Mouse (Mus musculus) forebrain, postnatal 0 days (tissue): Measurements from ENCODE around the gene Rtl8a. TPM values are rescaled to one million over a fixed set of nuclear protein-coding genes. Genes with fewer than 3 reads are reported as not detected.
"Not testable (repeated sequence)": the region's sequence is repeated elsewhere in the genome, so short reads cannot be mapped to it uniquely, and the experiment has no call there.

Experiments
- ATAC-seq: fragments of 200-750 bp; cut with Nextera tagmentation; 2 replicates; pipeline ENCODE4 v1.8.0; 2017; ENCODE audit warnings: mild to moderate bottlenecking, moderate library complexity
- DNase-seq: peaks from one replicate; pipeline ENCODE4 v3.0.0-alpha.2; 2015
- H3K27ac ChIP-seq: fragments of 300-500 bp; sonication (generic); 2 replicates; pipeline ENCODE4 v1.5.1; 2014; ENCODE audit warnings: low read depth, mild to moderate bottlenecking, antibody characterized with exemption, low read length, moderate library complexity, mixed read lengths
- H3K27me3 ChIP-seq: fragments of 300-500 bp; sonication (generic); 2 replicates; pipeline ENCODE4 v1.6.1; 2014; ENCODE audit warnings: mild to moderate bottlenecking, low read length, mixed read lengths; ENCODE audit not compliant: insufficient read depth
- H3K36me3 ChIP-seq: fragments of 300-500 bp; sonication (generic); 2 replicates; pipeline ENCODE4 v1.6.1; 2014; ENCODE audit warnings: mild to moderate bottlenecking, moderate library complexity; ENCODE audit not compliant: insufficient read depth
- H3K4me1 ChIP-seq: fragments of 300-500 bp; sonication (generic); 2 replicates; pipeline ENCODE4 v1.6.1; 2014; ENCODE audit warnings: antibody characterized with exemption; ENCODE audit not compliant: insufficient read depth
- H3K4me2 ChIP-seq: fragments of 300-500 bp; sonication (generic); 2 replicates; pipeline ENCODE4 v1.6.1; 2014; ENCODE audit warnings: low read depth, mild to moderate bottlenecking, moderate library complexity
- H3K4me3 ChIP-seq: fragments of 300-500 bp; sonication (generic); 2 replicates; pipeline ENCODE4 v1.5.1; 2014; ENCODE audit warnings: low read depth, low read length, mixed read lengths
- H3K9ac ChIP-seq: fragments of 300-500 bp; sonication (generic); 2 replicates; pipeline ENCODE4 v1.6.1; 2014; ENCODE audit warnings: mild to moderate bottlenecking
- H3K9me3 ChIP-seq: fragments of 300-500 bp; sonication (generic); 2 replicates; pipeline ENCODE4 v1.6.1; 2016; ENCODE audit warnings: low read length
- CTCF ChIP-seq: sonication (generic); IDR thresholded peaks from 2 replicates; pipeline ENCODE4 v1.5.1; 2016; ENCODE audit warnings: antibody characterized with exemption, control low read depth, low read depth
- WGBS: fragments of 180-500 bp; shearing (Covaris S2); extraction: QIAGEN DNeasy Blood & Tissue Kit; methylation state at CpG from one replicate; pipeline ENCODE4 v1.1.7; 2014; 5-methylcytosine and 5-hydroxymethylcytosine counted together
- polyA plus RNA-seq: library from polyadenylated mRNA; unstranded; fragments of >200 nt; fragmentation: Nextera tagmentation; extraction: Ambion mirVana; gene quantifications from 2 replicates; pipeline ENCODE4 v1.2.1, GENCODE M21; 2015
- total RNA-seq: library from RNA; depleted of rRNA; stranded (reverse); fragments of >200 nt; gene quantifications from 2 replicates; pipeline ENCODE4 v1.2.3, GENCODE M21; 2014; rRNA removed

Gene Rtl8a
- total and polyA plus RNA-seq, 2 experiments from 2014 or later, result 168 to 238 TPM

- no peak overlapping the region for H3K4me3 ChIP-seq
- TF ChIP-seq CTCF, result peak; percentile 77
- H3K4me2 ChIP-seq, result no peak overlapping the region
- no peak overlapping the region for H3K27ac ChIP-seq
- no peak overlapping the region for H3K9ac ChIP-seq
- DNase-seq (peak; percentile 86), ATAC-seq (peak; percentile 17; the same call in 1 of the 2 replicates)
- no peaks in the 10 kb centered on the region for H3K27me3 ChIP-seq
- H3K9me3 ChIP-seq, result no peaks in the 10 kb centered on the region
- no peaks in the 10 kb centered on the region for H3K4me1 ChIP-seq
- H3K36me3 ChIP-seq, result no peaks in the 10 kb centered on the region
- 5% methylated on average over 3 of the region's 3 CpGs for WGBS
These were observed 32.9 kb downstream of the Rtl8a start for GRCm38 (mm10) chrX:53610571-53610970.

DNA sequence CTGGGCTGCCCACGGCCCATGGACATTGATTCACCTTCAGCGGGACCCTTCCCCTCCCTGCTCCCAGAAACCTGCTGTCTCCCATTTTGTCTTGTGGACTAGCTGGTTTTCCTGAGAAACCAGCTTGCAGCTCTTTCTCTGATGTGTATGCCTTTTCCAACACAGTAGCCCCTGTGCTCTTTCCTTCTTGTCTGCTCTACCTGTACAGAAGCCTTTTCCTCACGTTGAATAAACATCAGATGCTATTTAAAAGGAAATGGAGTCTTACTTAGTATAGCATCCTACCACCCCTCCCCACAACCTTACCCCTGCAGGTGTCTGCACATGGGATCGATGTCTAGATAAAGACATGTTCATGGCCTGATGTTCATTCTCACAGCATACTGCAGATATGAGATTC, 34.6 kb downstream of the Rtl8a start, which contains the start of gene Gm14597:
Gm14597 (minus strand) TSS at position 101 of the 400 bp plus-strand sequence.
- DNase-seq, ATAC-seq, H3K9me3 ChIP-seq, H3K27me3 ChIP-seq, H3K4me1 ChIP-seq, H3K36me3 ChIP-seq: not testable (repeated sequence)
- peak within 1 kb of the TSS; percentile 63 for H3K9ac ChIP-seq
- 77% methylated on average over 2 of the region's 4 CpGs for WGBS
- peak within 1 kb of the TSS; percentile 51 for H3K4me2 ChIP-seq
- H3K27ac ChIP-seq, result peak within 1 kb of the TSS; percentile 79
- H3K4me3 ChIP-seq, result peak within 1 kb of the TSS; percentile 45

- H3K27ac ChIP-seq, result peak overlapping the region; percentile 79
- peak; percentile 38 for ATAC-seq
- 35% methylated on average over 18 of the region's 18 CpGs for WGBS
These were observed 35.2 kb downstream of the Rtl8a start for GRCm38 (mm10) chrX:53608122-53608813.

GRCm38 (mm10) chrX:53607242-53608121, 36.0 kb downstream of the Rtl8a start, which contains the start of gene Rtl8c:
Gene Rtl8c (plus strand): TSS chrX:53608032.
- DNase-seq, result peak; percentile 83
- 31% methylated on average over 20 of the region's 20 CpGs for WGBS

More at GRCm38 (mm10) chrX:53608122-53608813, 35.2 kb downstream of the Rtl8a start:
- H3K27me3 ChIP-seq, result no peaks in the 10 kb centered on the region
- TF ChIP-seq CTCF, result no peak
- DNase-seq, result peak; percentile 38
- H3K4me2 ChIP-seq, result peak overlapping the region; percentile 51
- no peaks in the 10 kb centered on the region for H3K36me3 ChIP-seq
- no peaks in the 10 kb centered on the region for H3K9me3 ChIP-seq
- peak overlapping the region; percentile 63 for H3K9ac ChIP-seq
- no peaks in the 10 kb centered on the region for H3K4me1 ChIP-seq
- peak overlapping the region; percentile 45 for H3K4me3 ChIP-seq

GRCm38 (mm10) chrX:53606176-53606575, 37.3 kb downstream of the Rtl8a start:
- H3K9ac ChIP-seq, H3K27ac ChIP-seq, H3K4me1 ChIP-seq, H3K9me3 ChIP-seq, ATAC-seq, H3K36me3 ChIP-seq, H3K4me2 ChIP-seq, DNase-seq, H3K27me3 ChIP-seq, H3K4me3 ChIP-seq: not testable (repeated sequence)
- WGBS, result 27% methylated on average over 1 of the region's 1 CpGs

More at GRCm38 (mm10) chrX:53607242-53608121, 36.0 kb downstream of the Rtl8a start, which contains the start of gene Rtl8c:
- Histone ChIP-seq H3K4me2 (peak within 1 kb of the TSS; percentile 51), H3K36me3 (no peaks in the 10 kb centered on the region), H3K4me1 (no peaks in the 10 kb centered on the region), H3K9ac (peak within 1 kb of the TSS; percentile 63), H3K9me3 (no peaks in the 10 kb centered on the region), H3K27ac (peak within 1 kb of the TSS; percentile 79), H3K4me3 (peak within 1 kb of the TSS; percentile 45), H3K27me3 (no peaks in the 10 kb centered on the region)
- TF ChIP-seq CTCF, result peak; percentile 36; the same call in 1 of the 2 replicates
- peak; percentile 96 for ATAC-seq

DNA sequence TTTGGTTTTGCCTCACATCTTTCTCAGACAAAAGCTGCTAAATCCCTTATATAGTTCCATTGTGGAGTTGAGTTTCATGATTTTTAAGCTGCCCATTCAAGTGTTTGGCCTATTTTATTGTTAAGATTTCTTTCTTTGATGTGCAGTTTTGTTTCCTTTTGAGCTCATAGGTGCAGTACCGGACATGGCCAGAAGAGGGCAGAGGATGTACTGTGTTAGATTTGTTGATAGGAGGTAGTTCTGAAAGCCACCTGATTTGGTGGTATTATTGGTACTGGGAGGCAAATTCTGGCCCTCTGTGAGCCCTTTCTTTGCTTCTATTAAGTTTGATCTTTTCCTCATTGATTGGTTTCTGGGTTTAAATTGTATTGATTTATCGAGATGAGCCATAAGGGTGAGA, 43.5 kb downstream of the Rtl8a start:
- H3K27me3 ChIP-seq, ATAC-seq, H3K9me3 ChIP-seq, H3K36me3 ChIP-seq, H3K9ac ChIP-seq, H3K4me3 ChIP-seq, H3K27ac ChIP-seq, H3K4me1 ChIP-seq, H3K4me2 ChIP-seq: not testable (repeated sequence)
- peak; percentile 16 for DNase-seq
- WGBS, result 17% methylated on average over 1 of the region's 2 CpGs
- peak; percentile 47 for TF ChIP-seq CTCF

Other genes with a start within 250 kb of the Rtl8a start
- gene Etd, start 208.8 kb downstream of the Rtl8a start, total RNA-seq, result not detected in 2 replicates
- gene Etd, start 208.8 kb downstream of the Rtl8a start, polyA plus RNA-seq, result not detected in 2 replicates
- gene Rtl8c, start 35.6 kb downstream of the Rtl8a start, total RNA-seq, result 81.2 and 86.1 TPM in 2 replicates
- gene Rtl8c, start 35.6 kb downstream of the Rtl8a start, polyA plus RNA-seq, result 167 and 183 TPM in 2 replicates
- 0.62 and 0.71 TPM in 2 replicates for gene Gm14597, start 34.7 kb downstream of the Rtl8a start, total RNA-seq
- 0.38 and 0.41 TPM in 2 replicates for gene Gm14597, start 34.7 kb downstream of the Rtl8a start, polyA plus RNA-seq
- 219 and 235 TPM in 2 replicates for gene Rtl8b, start 26.7 kb upstream of the Rtl8a start, total RNA-seq
- 204 and 212 TPM in 2 replicates for gene Rtl8b, start 26.7 kb upstream of the Rtl8a start, polyA plus RNA-seq
- 0.24 TPM in 1 of 2 replicates, not detected in the other for gene 4930502E18Rik, start 81.1 kb upstream of the Rtl8a start, total RNA-seq
- 0.19 and 0.31 TPM in 2 replicates for gene 4930502E18Rik, start 81.1 kb upstream of the Rtl8a start, polyA plus RNA-seq
- gene 1700013H16Rik, start 114.1 kb upstream of the Rtl8a start, total RNA-seq, result not detected in 2 replicates
- gene 1700013H16Rik, start 114.1 kb upstream of the Rtl8a start, polyA plus RNA-seq, result 0.19 TPM in 1 of 2 replicates, not detected in the other
- gene Zfp36l3, start 132.7 kb upstream of the Rtl8a start, total RNA-seq, result 0.05 TPM in 1 of 2 replicates, not detected in the other
- not detected in 2 replicates for gene Zfp36l3, start 132.7 kb upstream of the Rtl8a start, polyA plus RNA-seq
- gene Xlr, start 154.0 kb upstream of the Rtl8a start, total RNA-seq, result 1.5 and 2.1 TPM in 2 replicates
- 1.6 and 2.8 TPM in 2 replicates for gene Xlr, start 154.0 kb upstream of the Rtl8a start, polyA plus RNA-seq